Mouse (Mus musculus): Measurements from ENCODE around the gene Snai3. TPM values are rescaled to one million over a fixed set of nuclear protein-coding genes. Genes with fewer than 3 reads are reported as not detected.
A peak's percentile ranks its signal among the peaks of the same experiment; 100 is the strongest.

The Snai3 gene
- polyA plus RNA-seq, 1 experiment from 2014 or later = 2.6 TPM

GRCm38 (mm10) chr8:122427607-122428006, 32.9 kb downstream of the Snai3 start:
- H3K4me2 ChIP-seq (ENCODE audit: low read length) = no peak overlapping the region
- no peak overlapping the region for H3K27ac ChIP-seq (replicated peaks in 1 of 2; ENCODE audit: control insufficient read depth in 1 of 2, insufficient read depth in 1 of 2, low read depth in 2 of 2, low read length in 2 of 2)
- WGBS = 84% methylated on average over 7 of the region's 7 CpGs
- H3K9me3 ChIP-seq (ENCODE audit: control insufficient read depth, low read length) = no peaks in the 10 kb centered on the region
- no peak overlapping the region for H3K9ac ChIP-seq (ENCODE audit: low read length)
- H3K4me1 ChIP-seq (ENCODE audit: control insufficient read depth in 2 of 2, insufficient read depth in 2 of 2, low read length in 2 of 2) = peaks cover 17 to 21% of the 10 kb centered on the region in 2 experiments
- H3K4me3 ChIP-seq (ENCODE audit: control insufficient read depth in 1 of 2, insufficient read depth in 1 of 2, low read depth in 1 of 2, low read length in 2 of 2) = no peak overlapping the region
- no peaks in the 10 kb centered on the region for H3K27me3 ChIP-seq (ENCODE audit: control insufficient read depth, insufficient read depth, low read length)
- no peak for ATAC-seq (ENCODE audit: insufficient number of reproducible peaks, insufficient read depth, low FRiP score, low read depth)
- peaks cover 23% of the 10 kb centered on the region for H3K36me3 ChIP-seq (ENCODE audit: control insufficient read depth, insufficient read depth, low read length)

GRCm38 (mm10) chr8:122426145-122426544, 34.4 kb downstream of the Snai3 start:
- Histone ChIP-seq H3K4me2 (ENCODE audit: low read length) (no peak overlapping the region), H3K4me1 (ENCODE audit: control insufficient read depth in 2 of 2, insufficient read depth in 2 of 2, low read length in 2 of 2) (peaks cover 8 to 11% of the 10 kb centered on the region in 2 experiments), H3K36me3 (ENCODE audit: control insufficient read depth, insufficient read depth, low read length) (peaks cover 23% of the 10 kb centered on the region), H3K9ac (ENCODE audit: low read length) (no peak overlapping the region), H3K9me3 (ENCODE audit: control insufficient read depth, low read length) (no peaks in the 10 kb centered on the region), H3K27me3 (ENCODE audit: control insufficient read depth, insufficient read depth, low read length) (no peaks in the 10 kb centered on the region), H3K27ac (replicated peaks in 1 of 2; ENCODE audit: control insufficient read depth in 1 of 2, insufficient read depth in 1 of 2, low read depth in 2 of 2, low read length in 2 of 2) (no peak overlapping the region), H3K4me3 (ENCODE audit: control insufficient read depth in 1 of 2, insufficient read depth in 1 of 2, low read depth in 1 of 2, low read length in 2 of 2) (no peak overlapping the region)
- 60% methylated on average over 9 of the region's 9 CpGs for WGBS
- no peak for ATAC-seq (ENCODE audit: insufficient number of reproducible peaks, insufficient read depth, low FRiP score, low read depth)

DNA sequence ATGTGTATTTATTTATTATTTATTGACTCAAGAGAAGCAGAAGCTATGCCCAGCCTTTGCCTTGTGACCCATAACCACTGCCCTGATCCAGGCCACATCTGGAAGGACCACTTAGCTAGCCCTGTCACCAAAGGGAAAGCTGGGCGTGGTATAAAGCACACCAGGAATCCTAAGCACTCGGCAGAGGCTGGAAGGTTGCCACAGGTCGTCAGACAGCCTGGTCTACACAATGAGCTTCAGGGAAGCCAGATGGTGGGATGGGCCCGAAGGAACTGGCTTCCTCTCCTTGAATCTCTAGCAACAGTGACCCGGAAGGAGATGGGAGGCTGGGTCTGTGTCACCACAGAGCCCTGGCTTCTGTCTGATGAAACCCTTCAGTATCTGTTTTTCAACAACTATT, 36.9 kb downstream of the Snai3 start:
- Histone ChIP-seq H3K9ac (ENCODE audit: low read length) (no peak overlapping the region), H3K9me3 (ENCODE audit: control insufficient read depth, low read length) (no peaks in the 10 kb centered on the region), H3K4me3 (ENCODE audit: control insufficient read depth in 1 of 2, insufficient read depth in 1 of 2, low read depth in 1 of 2, low read length in 2 of 2) (no peak overlapping the region), H3K4me1 (ENCODE audit: control insufficient read depth in 2 of 2, insufficient read depth in 2 of 2, low read length in 2 of 2) (peaks cover 8 to 14% of the 10 kb centered on the region in 2 experiments), H3K27ac (replicated peaks in 1 of 2; ENCODE audit: control insufficient read depth in 1 of 2, insufficient read depth in 1 of 2, low read depth in 2 of 2, low read length in 2 of 2) (no peak overlapping the region), H3K4me2 (ENCODE audit: low read length) (no peak overlapping the region), H3K27me3 (ENCODE audit: control insufficient read depth, insufficient read depth, low read length) (no peaks in the 10 kb centered on the region), H3K36me3 (ENCODE audit: control insufficient read depth, insufficient read depth, low read length) (peaks cover 29% of the 10 kb centered on the region)
- WGBS = 29% methylated on average over 5 of the region's 5 CpGs
- 0 out of 2 replicates have a peak, but pooled peaks have one; percentile 19 for ATAC-seq (ENCODE audit: insufficient number of reproducible peaks, insufficient read depth, low FRiP score, low read depth)

DNA sequence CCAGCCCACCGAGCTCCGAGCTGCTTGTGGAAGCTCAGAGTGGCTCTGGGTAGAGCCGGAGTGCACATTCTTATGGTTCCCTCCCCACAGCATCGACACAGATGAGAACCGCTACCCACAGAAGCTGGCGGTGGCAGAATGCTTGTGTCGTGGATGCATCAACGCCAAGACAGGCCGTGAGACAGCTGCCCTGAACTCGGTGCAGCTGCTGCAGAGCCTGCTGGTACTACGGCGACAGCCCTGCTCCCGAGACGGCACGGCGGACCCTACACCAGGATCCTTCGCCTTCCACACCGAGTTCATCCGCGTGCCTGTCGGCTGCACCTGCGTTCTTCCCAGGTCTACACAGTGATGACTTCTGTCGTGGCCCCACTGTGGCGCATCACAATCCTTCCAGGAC, 37.3 kb downstream of the Snai3 start:
- Histone ChIP-seq H3K4me3 (ENCODE audit: control insufficient read depth in 1 of 2, insufficient read depth in 1 of 2, low read depth in 1 of 2, low read length in 2 of 2) (no peak overlapping the region), H3K27me3 (ENCODE audit: control insufficient read depth, insufficient read depth, low read length) (no peaks in the 10 kb centered on the region), H3K4me1 (ENCODE audit: control insufficient read depth in 2 of 2, insufficient read depth in 2 of 2, low read length in 2 of 2) (peaks cover 8 to 14% of the 10 kb centered on the region in 2 experiments), H3K27ac (replicated peaks in 1 of 2; ENCODE audit: control insufficient read depth in 1 of 2, insufficient read depth in 1 of 2, low read depth in 2 of 2, low read length in 2 of 2) (no peak overlapping the region), H3K4me2 (ENCODE audit: low read length) (no peak overlapping the region), H3K36me3 (ENCODE audit: control insufficient read depth, insufficient read depth, low read length) (peaks cover 33% of the 10 kb centered on the region), H3K9me3 (ENCODE audit: control insufficient read depth, low read length) (no peaks in the 10 kb centered on the region), H3K9ac (ENCODE audit: low read length) (no peak overlapping the region)
- WGBS = 80% methylated on average over 24 of the region's 24 CpGs
- ATAC-seq (ENCODE audit: insufficient number of reproducible peaks, insufficient read depth, low FRiP score, low read depth) = no peak

DNA sequence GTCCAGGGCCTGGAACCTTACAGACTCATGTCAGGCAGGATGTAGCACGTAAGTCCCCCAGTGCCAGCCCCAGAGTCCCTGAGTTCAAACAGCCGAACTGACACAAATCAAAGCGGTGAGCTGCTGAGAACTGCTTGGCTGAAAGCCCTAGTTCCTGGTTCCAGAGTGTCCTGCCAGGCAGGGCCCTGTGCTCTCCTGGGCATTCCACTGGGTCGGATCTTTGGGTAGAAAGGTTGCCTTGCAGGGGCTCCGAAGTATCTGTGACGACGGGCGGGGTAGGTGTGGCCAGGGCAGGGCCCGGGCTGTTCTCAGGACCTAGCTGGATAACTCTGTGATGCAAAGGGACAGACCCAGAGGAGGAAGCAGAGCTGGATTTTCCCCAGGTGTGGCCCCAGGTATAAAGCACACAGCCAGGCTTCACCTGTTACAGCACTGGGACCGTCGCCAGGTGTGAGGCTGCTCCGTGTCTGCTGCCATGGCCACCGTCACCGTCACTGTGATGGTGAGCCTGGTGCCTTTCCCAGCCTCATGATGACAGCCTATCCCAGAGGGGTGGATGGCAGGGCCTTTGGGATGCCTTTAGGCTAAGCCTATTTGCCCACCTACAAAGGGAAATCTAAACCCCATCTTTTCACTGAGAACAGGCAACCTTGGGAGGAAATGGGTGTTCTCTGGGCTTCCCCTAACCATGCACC, 39.0 kb downstream of the Snai3 start, which contains the start of gene Il17c:
Il17c (plus strand) TSS at position 645 of the 695 bp plus-strand sequence.
- Histone ChIP-seq H3K27me3 (ENCODE audit: control insufficient read depth, insufficient read depth, low read length) (no peaks in the 10 kb centered on the region), H3K4me3 (ENCODE audit: control insufficient read depth in 1 of 2, insufficient read depth in 1 of 2, low read depth in 1 of 2, low read length in 2 of 2) (no peak within 1 kb of the TSS), H3K27ac (replicated peaks in 1 of 2; ENCODE audit: control insufficient read depth in 1 of 2, insufficient read depth in 1 of 2, low read depth in 2 of 2, low read length in 2 of 2) (no peak within 1 kb of the TSS), H3K4me2 (ENCODE audit: low read length) (no peak within 1 kb of the TSS), H3K9ac (ENCODE audit: low read length) (no peak within 1 kb of the TSS), H3K9me3 (ENCODE audit: control insufficient read depth, low read length) (no peaks in the 10 kb centered on the region), H3K4me1 (ENCODE audit: control insufficient read depth in 2 of 2, insufficient read depth in 2 of 2, low read length in 2 of 2) (peaks cover 8 to 14% of the 10 kb centered on the region in 2 experiments), H3K36me3 (ENCODE audit: control insufficient read depth, insufficient read depth, low read length) (peaks cover 43% of the 10 kb centered on the region)
- WGBS = 80% methylated on average over 14 of the region's 14 CpGs
- no peak for ATAC-seq (ENCODE audit: insufficient number of reproducible peaks, insufficient read depth, low FRiP score, low read depth)

DNA sequence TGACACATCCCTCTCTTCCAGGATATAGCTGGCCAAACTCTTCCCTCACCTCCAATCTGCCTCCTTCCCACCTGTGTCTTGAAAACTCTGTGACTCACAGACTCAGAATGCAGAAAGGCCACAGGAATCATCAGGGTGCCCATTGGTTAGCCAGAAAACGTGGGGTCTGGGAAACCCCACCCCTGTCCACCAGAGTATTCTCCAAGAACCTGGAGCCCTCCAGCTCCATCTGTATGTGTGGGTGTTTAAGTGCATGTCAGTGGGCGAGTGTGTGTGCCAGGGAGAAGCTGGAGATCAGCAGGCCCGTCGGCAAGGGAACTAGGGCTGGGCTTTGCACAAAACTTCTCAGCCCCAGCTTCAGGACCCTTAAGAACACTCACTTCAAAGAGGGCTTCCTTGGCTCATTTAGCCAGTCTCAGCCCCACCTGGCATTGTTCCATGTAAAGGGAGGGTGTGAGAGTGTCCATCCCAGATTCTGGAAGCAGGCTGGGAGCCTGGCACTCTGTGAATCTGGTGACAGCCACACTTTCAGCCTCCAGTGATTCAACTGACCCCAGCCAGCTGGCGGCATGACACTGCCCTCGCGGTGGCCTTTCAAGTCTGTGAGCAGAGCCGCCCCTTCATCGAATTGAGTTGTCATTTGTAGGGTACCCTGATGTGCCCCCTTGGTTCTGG, 40.5 kb downstream of the Snai3 start:
- Histone ChIP-seq H3K27ac (replicated peaks in 1 of 2; ENCODE audit: control insufficient read depth in 1 of 2, insufficient read depth in 1 of 2, low read depth in 2 of 2, low read length in 2 of 2) (no peak overlapping the region), H3K9me3 (ENCODE audit: control insufficient read depth, low read length) (no peaks in the 10 kb centered on the region), H3K4me1 (ENCODE audit: control insufficient read depth in 2 of 2, insufficient read depth in 2 of 2, low read length in 2 of 2) (peaks cover 8 to 14% of the 10 kb centered on the region in 2 experiments), H3K4me2 (ENCODE audit: low read length) (no peak overlapping the region), H3K4me3 (ENCODE audit: control insufficient read depth in 1 of 2, insufficient read depth in 1 of 2, low read depth in 1 of 2, low read length in 2 of 2) (no peak overlapping the region), H3K27me3 (ENCODE audit: control insufficient read depth, insufficient read depth, low read length) (no peaks in the 10 kb centered on the region), H3K9ac (ENCODE audit: low read length) (no peak overlapping the region), H3K36me3 (ENCODE audit: control insufficient read depth, insufficient read depth, low read length) (peaks cover 45% of the 10 kb centered on the region)
- WGBS = 52% methylated on average over 9 of the region's 9 CpGs
- ATAC-seq (ENCODE audit: insufficient number of reproducible peaks, insufficient read depth, low FRiP score, low read depth) = no peak

DNA sequence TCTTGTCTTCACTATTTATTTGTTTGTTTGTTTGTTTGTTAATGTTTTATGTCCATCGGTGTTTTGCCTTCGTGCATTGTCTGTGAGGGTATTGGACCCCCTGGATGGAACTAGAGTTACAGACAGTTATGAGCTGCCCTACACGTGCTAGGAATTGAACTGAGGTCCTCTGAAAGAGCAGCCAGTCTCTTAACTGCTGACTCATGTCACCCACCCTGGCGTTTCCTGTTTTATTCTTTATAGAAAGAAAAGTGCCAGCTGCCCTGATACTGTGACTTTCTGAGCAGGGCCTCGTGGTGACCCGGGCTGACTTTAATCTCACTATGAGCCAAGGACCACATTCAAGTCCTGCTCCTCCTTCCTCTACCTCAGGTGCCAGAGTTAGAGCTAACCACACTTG, 45.0 kb downstream of the Snai3 start:
- no peak overlapping the region for H3K4me3 ChIP-seq (ENCODE audit: control insufficient read depth in 1 of 2, insufficient read depth in 1 of 2, low read depth in 1 of 2, low read length in 2 of 2)
- H3K27ac ChIP-seq (replicated peaks in 1 of 2; ENCODE audit: control insufficient read depth in 1 of 2, insufficient read depth in 1 of 2, low read depth in 2 of 2, low read length in 2 of 2) = no peak overlapping the region
- H3K9me3 ChIP-seq (ENCODE audit: control insufficient read depth, low read length) = no peaks in the 10 kb centered on the region
- 85% methylated on average over 6 of the region's 6 CpGs for WGBS
- no peak for ATAC-seq (ENCODE audit: insufficient number of reproducible peaks, insufficient read depth, low FRiP score, low read depth)
- no peaks in the 10 kb centered on the region for H3K27me3 ChIP-seq (ENCODE audit: control insufficient read depth, insufficient read depth, low read length)
- H3K4me2 ChIP-seq (ENCODE audit: low read length) = no peak overlapping the region
- no peak overlapping the region for H3K9ac ChIP-seq (ENCODE audit: low read length)
- peaks cover 86% of the 10 kb centered on the region for H3K36me3 ChIP-seq (ENCODE audit: control insufficient read depth, insufficient read depth, low read length)
- H3K4me1 ChIP-seq (ENCODE audit: control insufficient read depth in 2 of 2, insufficient read depth in 2 of 2, low read length in 2 of 2) = peaks cover 0 to 4% of the 10 kb centered on the region in 2 experiments; a peak in 2 of 4 replicates
